ENCODE assay signal across 15 mouse cellular contexts in the genomic region with DNA sequence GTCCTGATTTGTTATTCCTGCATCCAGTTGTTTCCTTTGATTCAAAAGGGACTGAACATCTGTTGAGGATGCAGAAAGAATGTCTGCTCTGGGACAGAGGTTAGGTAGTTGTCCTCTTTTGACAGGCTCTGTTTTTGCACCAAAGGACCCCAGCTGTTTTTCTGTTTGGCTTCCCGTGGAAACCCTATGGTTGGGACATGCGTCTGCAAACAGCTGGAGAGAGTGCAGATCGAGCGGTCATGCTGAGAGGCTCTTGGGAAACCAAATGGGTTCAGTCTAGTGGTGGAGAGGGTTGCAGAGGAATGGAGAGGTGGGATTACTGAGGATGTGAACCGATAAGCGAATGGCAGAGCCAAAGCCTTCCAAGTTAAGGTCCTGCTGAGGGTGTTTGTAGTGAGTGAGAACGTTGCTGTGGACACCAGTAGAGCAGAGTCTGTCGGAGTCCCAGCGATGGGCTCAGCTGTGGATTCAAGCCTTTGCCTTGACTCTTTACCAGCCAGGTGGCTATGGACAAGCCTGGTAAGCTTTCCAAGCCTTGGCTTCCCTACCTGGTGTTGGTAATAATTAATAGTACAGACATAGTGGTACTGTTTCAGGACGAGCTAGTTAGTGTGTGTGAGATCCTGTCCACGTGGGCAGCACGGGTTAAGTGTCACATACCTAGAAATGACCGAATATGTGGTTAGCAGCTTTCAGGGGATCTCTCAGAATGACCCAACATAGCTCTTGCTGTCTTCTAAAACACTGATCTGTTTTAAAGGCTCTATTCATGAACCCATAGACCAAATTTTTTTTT. TPM values are rescaled to one million over a fixed set of nuclear protein-coding genes. Genes with fewer than 3 reads are reported as not detected.
A peak's percentile ranks its signal among the peaks of the same experiment; 100 is the strongest.
DNase-seq lines count a peak whose midpoint lies in the region; ATAC-seq and TF ChIP-seq lines count a peak whose summit lies in the region.
"Had no signal": no experiment of that assay in that cellular context is flagged by ENCODE, and none has a peak within 500 bp of the region (broad histone marks: within the 10 kb centered on the region; RNA-seq: fewer than 3 reads in every experiment).

No protein-coding gene starts in this region.

- intact Hi-C loops in left cerebral cortex, postnatal 14 days (cut with DNase I): no loop called here

- whole genome bisulfite sequencing in intestine, embryonic 14.5 days: 72% methylated on average over 13 of the region's 13 CpGs
- WGBS in intestine, postnatal 0 days: 81% methylated on average over 13 of the region's 13 CpGs

- H3K27ac ChIP-seq in intestine, embryonic 14.5 days (ENCODE audit: low read depth): peak overlapping the region; percentile 34; the same call in 1 of the 2 replicates
- H3K27ac ChIP-seq in intestine, postnatal 0 days (ENCODE audit: low read depth, low read length): no peak overlapping the region
- peak overlapping the region; percentile 92; the same call in 1 of the 2 replicates for H3K27ac ChIP-seq in cortical plate, adult 2 months (ENCODE audit: insufficient read depth, low read length)
- H3K27ac ChIP-seq: forebrain, embryonic 13.5 days; heart, embryonic 15.5 days; liver, embryonic 14.5 days had no signal

- H3K9me3 ChIP-seq in intestine, embryonic 14.5 days (ENCODE audit: control insufficient read depth, low read length): no peaks in the 10 kb centered on the region
- no peaks in the 10 kb centered on the region for H3K9me3 ChIP-seq in intestine, postnatal 0 days (ENCODE audit: control insufficient read depth)
- H3K9me3 ChIP-seq: forebrain, embryonic 13.5 days; G1E; heart, embryonic 15.5 days had no signal

- ATAC-seq in intestine, embryonic 14.5 days (replicated peaks; ENCODE audit: low FRiP score, low TSS enrichment, low read depth): no peak
- no peak for ATAC-seq in intestine, postnatal 0 days
- ATAC-seq: forebrain, embryonic 13.5 days; hindbrain, postnatal 0 days had no signal

- DNase-seq in intestine, embryonic 14.5 days (ENCODE audit: low spot score): no peak
- peak; percentile 76 to 80 for DNase-seq in kidney, adult 8-10 months
- DNase-seq in kidney, postnatal 4 days: peak; percentile 27 to 48
- DNase-seq in right cerebral cortex, adult 2 months (ENCODE audit: low spot score in 2 of 2): no peak
- DNase-seq in left cerebral cortex, postnatal 14 days (ENCODE audit: low spot score in 2 of 2): no peak
- DNase-seq: adrenal gland, postnatal 25 days; cerebellum, postnatal 25 days; right cerebral cortex, adult 18-20 months had no signal

- peaks cover 35% of the 10 kb centered on the region for H3K4me1 ChIP-seq in intestine, embryonic 14.5 days (replicated peaks; ENCODE audit: control insufficient read depth, insufficient read depth, low read length)
- peaks cover 5% of the 10 kb centered on the region for H3K4me1 ChIP-seq in intestine, postnatal 0 days (replicated peaks; ENCODE audit: control insufficient read depth, insufficient read depth, low read length)
- peaks cover 18% of the 10 kb centered on the region for H3K4me1 ChIP-seq in cortical plate, adult 2 months (ENCODE audit: control insufficient read depth, insufficient read depth, low read length)

- TF ChIP-seq POLR2A in cortical plate, adult 2 months (IDR thresholded peaks at IDR 0.05; ENCODE audit: extremely low read depth, insufficient read depth, low read length): no peak

- H3K27me3 ChIP-seq in intestine, embryonic 14.5 days (replicated peaks; ENCODE audit: control insufficient read depth, insufficient read depth, low read length): no peaks in the 10 kb centered on the region
- no peaks in the 10 kb centered on the region for H3K27me3 ChIP-seq in intestine, postnatal 0 days (replicated peaks; ENCODE audit: control insufficient read depth, insufficient read depth, low read length)
- H3K27me3 ChIP-seq: forebrain, embryonic 13.5 days; heart, embryonic 15.5 days had no signal

- H3K4me3 ChIP-seq in intestine, embryonic 14.5 days (ENCODE audit: low read depth, low read length): no peak overlapping the region
- no peak overlapping the region for H3K4me3 ChIP-seq in intestine, postnatal 0 days (ENCODE audit: low read depth, low read length)
- no peak overlapping the region for H3K4me3 ChIP-seq in cortical plate, adult 2 months (ENCODE audit: insufficient read depth, low read length)
- H3K4me3 ChIP-seq: forebrain, embryonic 13.5 days; heart, embryonic 15.5 days had no signal

- TF ChIP-seq CTCF in intestine, postnatal 0 days (IDR thresholded peaks at IDR 0.05; ENCODE audit: low read depth): no peak
- no peak for TF ChIP-seq CTCF in cortical plate, adult 2 months (IDR thresholded peaks at IDR 0.05; ENCODE audit: extremely low read depth, insufficient read depth, low read length)

- H3K9ac ChIP-seq in intestine, embryonic 14.5 days (ENCODE audit: low read length): no peak overlapping the region
- H3K9ac ChIP-seq in intestine, postnatal 0 days (ENCODE audit: low read depth, low read length): no peak overlapping the region
- H3K9ac ChIP-seq: forebrain, embryonic 13.5 days; heart, embryonic 15.5 days; liver, embryonic 14.5 days had no signal

- H3K4me2 ChIP-seq in intestine, embryonic 14.5 days (ENCODE audit: low read length): no peak overlapping the region
- no peak overlapping the region for H3K4me2 ChIP-seq in intestine, postnatal 0 days (replicated peaks; ENCODE audit: low read depth)
- H3K4me2 ChIP-seq: forebrain, embryonic 13.5 days; heart, embryonic 15.5 days had no signal

- H3K36me3 ChIP-seq in intestine, embryonic 14.5 days (ENCODE audit: control insufficient read depth, insufficient read depth, low read length): no peaks in the 10 kb centered on the region
- H3K36me3 ChIP-seq in intestine, postnatal 0 days (ENCODE audit: control insufficient read depth, insufficient read depth): no peaks in the 10 kb centered on the region
- H3K36me3 ChIP-seq: heart, embryonic 15.5 days had no signal

RNA-seq across cellular contexts. Expression of gene Itpr1, which starts 39.9 kb away (rescaled TPM):
- polyA plus RNA-seq in intestine, embryonic 14.5 days (2014; fragmentation: Nextera tagmentation; extraction: Ambion mirVana): 14.5 and 15.6 TPM in 2 replicates
- 6.4 and 6.9 TPM in 2 replicates for polyA plus RNA-seq in intestine, postnatal 0 days (2015; fragmentation: Nextera tagmentation; extraction: Ambion mirVana)
- polyA plus RNA-seq in cortical plate, adult 2 months (2012; rRNA removed): 152 TPM in 2 replicates
- total RNA-seq in left cerebral cortex, postnatal 14 days (2021): 100 to 1,000 TPM; 156 to 179 TPM

Comparison
In these comparisons a context has a peak if more than half of its experiments do, and no peak if none do; other contexts are left out.
1. DNase-seq: peak in kidney, adult 8-10 months (2 of 2) and kidney, postnatal 4 days (2 of 2); none in intestine, embryonic 14.5 days (single experiment), right cerebral cortex, adult 2 months (0 of 2) and left cerebral cortex, postnatal 14 days (0 of 2).